Mouse (Mus musculus) telencephalon, adult 2 months (tissue): Measurements from ENCODE around the gene Dclk1.
A peak's percentile ranks its signal among the peaks of the same experiment; 100 is the strongest.
"Not testable (repeated sequence)": the region's sequence is repeated elsewhere in the genome, so short reads cannot be mapped to it uniquely, and the experiment has no call there.

Experiments
- DNase-seq: peaks from one replicate; pipeline ENCODE4 v3.0.0-alpha.2; 2011; ENCODE audit warnings: low read depth, low spot score

Gene Dclk1

GRCm38 (mm10) chr3:55241730-55242421 lies at the start of gene Dclk1:
TSS of gene Dclk1 (plus strand) at chr3:55242364.
- no peak for DNase-seq

- no peak for DNase-seq
These were observed 48.8 kb upstream of the Dclk1 start for GRCm38 (mm10) chr3:55193351-55193750.

GRCm38 (mm10) chr3:55194792-55195191 lies 47.4 kb upstream of the Dclk1 start:
- no peak for DNase-seq

GRCm38 (mm10) chr3:55195581-55196327 lies 46.4 kb upstream of the Dclk1 start:
- no peak for DNase-seq

GRCm38 (mm10) chr3:55196328-55196710 lies 45.8 kb upstream of the Dclk1 start:
- DNase-seq: no peak

- not testable (repeated sequence) for DNase-seq
These were observed 38.5 kb upstream of the Dclk1 start for GRCm38 (mm10) chr3:55203621-55204020.

- DNase-seq: no peak
These were observed 35.8 kb upstream of the Dclk1 start for GRCm38 (mm10) chr3:55206413-55206812.

GRCm38 (mm10) chr3:55207665-55208064 lies 34.5 kb upstream of the Dclk1 start:
- no peak for DNase-seq

- no peak for DNase-seq
These were observed 29.9 kb upstream of the Dclk1 start for GRCm38 (mm10) chr3:55212254-55212653.

- no peak for DNase-seq
These were observed 28.4 kb upstream of the Dclk1 start for GRCm38 (mm10) chr3:55213785-55214184.

- DNase-seq: no peak
These were observed 27.8 kb upstream of the Dclk1 start for GRCm38 (mm10) chr3:55214413-55214812.

GRCm38 (mm10) chr3:55222502-55222901 lies 19.7 kb upstream of the Dclk1 start:
- DNase-seq: no peak

GRCm38 (mm10) chr3:55223862-55224261 lies 18.3 kb upstream of the Dclk1 start:
- no peak for DNase-seq

GRCm38 (mm10) chr3:55226501-55227213 lies 15.5 kb upstream of the Dclk1 start:
- no peak for DNase-seq

- no peak for DNase-seq
These were observed 15.0 kb upstream of the Dclk1 start for GRCm38 (mm10) chr3:55227214-55227581.

- peak; percentile 75 for DNase-seq
These were observed 375 bp downstream of the Dclk1 start for GRCm38 (mm10) chr3:55242422-55243055.

GRCm38 (mm10) chr3:55243056-55243471 lies 900 bp downstream of the Dclk1 start:
- no peak for DNase-seq

- DNase-seq: peak; percentile 79
These were observed 1.9 kb downstream of the Dclk1 start for GRCm38 (mm10) chr3:55244087-55244486.

- DNase-seq: peak; percentile 89
These were observed 4.6 kb downstream of the Dclk1 start for GRCm38 (mm10) chr3:55246618-55247272.

- DNase-seq: no peak
These were observed 5.9 kb downstream of the Dclk1 start for GRCm38 (mm10) chr3:55248048-55248447.

- DNase-seq: no peak
These were observed 6.3 kb downstream of the Dclk1 start for GRCm38 (mm10) chr3:55248508-55248907.
